Mouse (Mus musculus) heart, postnatal 0 days (tissue): ENCODE measurements around the gene E130208F15Rik.

ENCODE experiments used
- CTCF ChIP-seq: IDR thresholded peaks from 2 replicates; pipeline ENCODE4 v1.5.1; 2016; ENCODE audit warnings: antibody characterized with exemption, control low read depth, low read depth
- EP300 ChIP-seq: IDR thresholded peaks from 2 replicates; pipeline ENCODE4 v1.6.1; 2016; ENCODE audit warnings: antibody characterized with exemption, low read depth

- TF ChIP-seq CTCF (no peak), EP300 (no peak)
Measured at GRCm38 (mm10) chr7:30323795-30324194, 2.3 kb downstream of the E130208F15Rik start, which contains the start of gene Sdhaf1.
